Mouse (Mus musculus): ENCODE data around the gene Wwp2. TPM values are rescaled to one million over a fixed set of nuclear protein-coding genes. Genes with fewer than 3 reads are reported as not detected.

The Wwp2 gene
- polyA plus RNA-seq, 1 experiment from 2014 or later, result 75.2 TPM

- no peak for DNase-seq (ENCODE audit: low spot score)
These were observed 5.3 kb upstream of the Wwp2 start for GRCm38 (mm10) chr8:107430821-107431220.

GRCm38 (mm10) chr8:107435421-107435961 is 674 bp upstream of the Wwp2 start:
- no peak for DNase-seq (ENCODE audit: low spot score)

GRCm38 (mm10) chr8:107436841-107437421 is 766 bp downstream of the Wwp2 start:
- DNase-seq (ENCODE audit: low spot score), result peak; percentile 31

GRCm38 (mm10) chr8:107437711-107438110 is 1.5 kb downstream of the Wwp2 start:
- DNase-seq (ENCODE audit: low spot score), result no peak

GRCm38 (mm10) chr8:107439880-107440625 is 3.9 kb downstream of the Wwp2 start:
- no peak for DNase-seq (ENCODE audit: low spot score)

GRCm38 (mm10) chr8:107444626-107445025 is 8.5 kb downstream of the Wwp2 start:
- no peak for DNase-seq (ENCODE audit: low spot score)

GRCm38 (mm10) chr8:107447713-107448112 is 11.5 kb downstream of the Wwp2 start:
- no peak for DNase-seq (ENCODE audit: low spot score)

- no peak for DNase-seq (ENCODE audit: low spot score)
These were observed 12.3 kb downstream of the Wwp2 start for GRCm38 (mm10) chr8:107448382-107448889.

- no peak for DNase-seq (ENCODE audit: low spot score)
These were observed 13.0 kb downstream of the Wwp2 start for GRCm38 (mm10) chr8:107449130-107449529.

GRCm38 (mm10) chr8:107449655-107450054 is 13.5 kb downstream of the Wwp2 start:
- DNase-seq (ENCODE audit: low spot score), result no peak

GRCm38 (mm10) chr8:107451414-107452066 is 15.4 kb downstream of the Wwp2 start:
- DNase-seq (ENCODE audit: low spot score), result no peak

- DNase-seq (ENCODE audit: low spot score), result no peak
These were observed 17.2 kb downstream of the Wwp2 start for GRCm38 (mm10) chr8:107453386-107453785.

GRCm38 (mm10) chr8:107455268-107455667 is 19.1 kb downstream of the Wwp2 start:
- DNase-seq (ENCODE audit: low spot score), result peak; percentile 62

GRCm38 (mm10) chr8:107457725-107458124 is 21.6 kb downstream of the Wwp2 start:
- no peak for DNase-seq (ENCODE audit: low spot score)

GRCm38 (mm10) chr8:107458281-107458680 is 22.1 kb downstream of the Wwp2 start:
- no peak for DNase-seq (ENCODE audit: low spot score)

- no peak for DNase-seq (ENCODE audit: low spot score)
These were observed 26.3 kb downstream of the Wwp2 start for GRCm38 (mm10) chr8:107462423-107462822.

- DNase-seq (ENCODE audit: low spot score), result no peak
These were observed 29.3 kb downstream of the Wwp2 start for GRCm38 (mm10) chr8:107465332-107465990.

- no peak for DNase-seq (ENCODE audit: low spot score)
These were observed 30.5 kb downstream of the Wwp2 start for GRCm38 (mm10) chr8:107466642-107467041.

- no peak for DNase-seq (ENCODE audit: low spot score)
These were observed 32.7 kb downstream of the Wwp2 start for GRCm38 (mm10) chr8:107468811-107469302.

- no peak for DNase-seq (ENCODE audit: low spot score)
These were observed 34.1 kb downstream of the Wwp2 start for GRCm38 (mm10) chr8:107470302-107470701.

- peak; percentile 9 for DNase-seq (ENCODE audit: low spot score)
These were observed 36.4 kb downstream of the Wwp2 start for GRCm38 (mm10) chr8:107472403-107473100.

All from thymus, postnatal 0 days (tissue).